Mouse (Mus musculus) midbrain, embryonic 16.5 days (tissue): Measurements from ENCODE around the gene Cyp39a1. TPM values are rescaled to one million over a fixed set of nuclear protein-coding genes. Genes with fewer than 3 reads are reported as not detected.

Experiments
- ATAC-seq: fragments of 200-750 bp; cut with Nextera tagmentation; 2 replicates; pipeline ENCODE4 v1.8.0; 2017; ENCODE audit warnings: moderate TSS enrichment
- H3K27ac ChIP-seq: fragments of 300-500 bp; sonication (generic); 2 replicates; pipeline ENCODE4 v1.5.1; 2014; ENCODE audit warnings: mild to moderate bottlenecking, low read length, mixed read lengths
- H3K27me3 ChIP-seq: fragments of 300-500 bp; sonication (generic); 2 replicates; pipeline ENCODE4 v1.6.1; 2014; ENCODE audit warnings: low read depth, low read length, mixed read lengths; ENCODE audit not compliant: control insufficient read depth, insufficient read depth
- H3K36me3 ChIP-seq: fragments of 300-500 bp; sonication (generic); 2 replicates; pipeline ENCODE4 v1.6.1; 2014; ENCODE audit warnings: mild to moderate bottlenecking, low read length, moderate library complexity, mixed read lengths; ENCODE audit not compliant: control insufficient read depth, insufficient read depth
- H3K4me1 ChIP-seq: fragments of 300-500 bp; sonication (generic); 2 replicates; pipeline ENCODE4 v1.6.1; 2014; ENCODE audit warnings: mild to moderate bottlenecking, low read length, mixed read lengths; ENCODE audit not compliant: control insufficient read depth, insufficient read depth
- H3K4me2 ChIP-seq: fragments of 300-500 bp; sonication (generic); 2 replicates; pipeline ENCODE4 v1.6.1; 2014; ENCODE audit warnings: mild to moderate bottlenecking, low read length, mixed read lengths
- H3K4me3 ChIP-seq: fragments of 300-500 bp; sonication (generic); 2 replicates; pipeline ENCODE4 v1.5.1; 2014; ENCODE audit warnings: low read depth, mild to moderate bottlenecking, low read length, moderate library complexity, mixed read lengths
- H3K9ac ChIP-seq: fragments of 300-500 bp; sonication (generic); 2 replicates; pipeline ENCODE4 v1.6.1; 2014; ENCODE audit warnings: low read depth, low read length, mixed read lengths
- H3K9me3 ChIP-seq: fragments of 300-500 bp; sonication (generic); replicated peaks from 2 replicates; pipeline ENCODE4 v1.6.1; 2014; ENCODE audit warnings: mild to moderate bottlenecking, low read length, mixed read lengths; ENCODE audit not compliant: control insufficient read depth, poor library complexity, severe bottlenecking
- WGBS: fragments of 180-500 bp; shearing (Covaris S2); extraction: QIAGEN DNeasy Blood & Tissue Kit; methylation state at CpG from one replicate; pipeline ENCODE4 v1.1.7; 2014; 5-methylcytosine and 5-hydroxymethylcytosine counted together
- polyA plus RNA-seq: library from polyadenylated mRNA; unstranded; fragments of >200 nt; fragmentation: Nextera tagmentation; extraction: Ambion mirVana; gene quantifications from 2 replicates; pipeline ENCODE4 v1.2.1, GENCODE M21; 2015

Cyp39a1 gene
- 7.6 and 8.6 TPM in 2 replicates for polyA plus RNA-seq

- H3K27me3 ChIP-seq = no peaks in the 10 kb centered on the region
- H3K4me3 ChIP-seq = peak within 1 kb of the TSS; percentile 68
- peak within 1 kb of the TSS; percentile 88 for H3K9ac ChIP-seq
- H3K27ac ChIP-seq = peak within 1 kb of the TSS; percentile 75
- no peaks in the 10 kb centered on the region for H3K9me3 ChIP-seq
- H3K36me3 ChIP-seq = peaks cover 4% of the 10 kb centered on the region; the same call in 1 of the 2 replicates
- under 1% methylated on average over 17 of the region's 17 CpGs for WGBS
- H3K4me2 ChIP-seq = peak within 1 kb of the TSS; percentile 84
- H3K4me1 ChIP-seq = peaks cover 18% of the 10 kb centered on the region
- ATAC-seq = 0 out of 2 replicates have a peak, but pooled peaks have one; percentile 1
Observed at GRCm38 (mm10) chr17:43667290-43667843, at the start of gene Cyp39a1. Gene Cyp39a1, plus strand, starts transcription at chr17:43667425.

GRCm38 (mm10) chr17:43619156-43619555 lies 48.1 kb upstream of the Cyp39a1 start:
- Histone ChIP-seq H3K9ac (no peak overlapping the region), H3K4me1 (no peaks in the 10 kb centered on the region), H3K9me3 (no peaks in the 10 kb centered on the region), H3K4me3 (no peak overlapping the region), H3K27me3 (no peaks in the 10 kb centered on the region), H3K4me2 (no peak overlapping the region), H3K27ac (no peak overlapping the region), H3K36me3 (no peaks in the 10 kb centered on the region)
- no peak for ATAC-seq
- 90% methylated on average over 9 of the region's 9 CpGs for WGBS

- no peak for ATAC-seq
- H3K9me3 ChIP-seq = peaks cover 2% of the 10 kb centered on the region
- WGBS = 90% methylated on average over 10 of the region's 10 CpGs
Observed at GRCm38 (mm10) chr17:43622076-43622475, 45.1 kb upstream of the Cyp39a1 start.

DNA sequence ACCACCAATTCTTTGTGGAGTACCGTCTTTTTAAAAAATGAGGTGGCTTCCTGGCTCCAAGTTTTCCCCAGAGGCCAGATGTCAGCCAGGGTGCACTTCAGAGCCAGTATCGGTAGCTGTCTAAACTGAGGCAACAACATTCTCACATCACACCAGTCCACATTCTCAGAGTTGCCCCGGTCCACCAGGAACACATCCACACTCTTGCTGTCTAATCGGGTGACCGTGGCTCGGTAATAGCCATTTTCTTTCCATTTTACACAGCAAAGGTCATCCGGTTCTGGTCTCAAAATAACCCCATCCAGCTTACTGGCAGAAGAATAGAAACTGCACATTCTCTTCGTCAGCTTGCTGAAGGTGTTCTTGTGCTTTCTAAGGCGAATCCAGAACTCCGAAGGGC lies 39.0 kb upstream of the Cyp39a1 start:
- Histone ChIP-seq H3K9ac (no peak overlapping the region), H3K4me1 (peaks cover 6% of the 10 kb centered on the region), H3K27ac (no peak overlapping the region), H3K9me3 (peaks cover 6% of the 10 kb centered on the region), H3K27me3 (peaks cover 26% of the 10 kb centered on the region), H3K4me2 (no peak overlapping the region), H3K36me3 (no peaks in the 10 kb centered on the region), H3K4me3 (no peak overlapping the region)
- 90% methylated on average over 10 of the region's 10 CpGs for WGBS
- no peak for ATAC-seq

More at GRCm38 (mm10) chr17:43622076-43622475, 45.1 kb upstream of the Cyp39a1 start:
- H3K9ac ChIP-seq = no peak overlapping the region
- no peaks in the 10 kb centered on the region for H3K27me3 ChIP-seq
- H3K36me3 ChIP-seq = no peaks in the 10 kb centered on the region
- no peak overlapping the region for H3K4me3 ChIP-seq
- H3K27ac ChIP-seq = no peak overlapping the region
- H3K4me2 ChIP-seq = no peak overlapping the region
- no peaks in the 10 kb centered on the region for H3K4me1 ChIP-seq

- Histone ChIP-seq H3K27ac (no peak overlapping the region), H3K9ac (peak overlapping the region; percentile 72), H3K4me2 (peak overlapping the region; percentile 87), H3K27me3 (peaks cover 26% of the 10 kb centered on the region), H3K9me3 (peaks cover 6% of the 10 kb centered on the region), H3K4me1 (peaks cover 6% of the 10 kb centered on the region), H3K4me3 (peak overlapping the region; percentile 52), H3K36me3 (no peaks in the 10 kb centered on the region)
- ATAC-seq = peak; percentile 22
- WGBS = 22% methylated on average over 24 of the region's 24 CpGs
Observed at GRCm38 (mm10) chr17:43629026-43629495, 38.2 kb upstream of the Cyp39a1 start.

GRCm38 (mm10) chr17:43629496-43630426 lies 37.5 kb upstream of the Cyp39a1 start, which contains the start of gene Tdrd6:
Gene Tdrd6, minus strand, starts transcription at chr17:43630299.
- peak within 1 kb of the TSS; percentile 52 for H3K4me3 ChIP-seq
- peaks cover 6% of the 10 kb centered on the region for H3K9me3 ChIP-seq
- H3K27me3 ChIP-seq = peaks cover 26% of the 10 kb centered on the region
- H3K36me3 ChIP-seq = no peaks in the 10 kb centered on the region
- WGBS = 3% methylated on average over 83 of the region's 83 CpGs
- peak within 1 kb of the TSS; percentile 72 for H3K9ac ChIP-seq
- peaks cover 6% of the 10 kb centered on the region for H3K4me1 ChIP-seq
- H3K27ac ChIP-seq = no peak within 1 kb of the TSS
- peak within 1 kb of the TSS; percentile 87 for H3K4me2 ChIP-seq
- ATAC-seq = peak; percentile 76

- WGBS = 45% methylated on average over 13 of the region's 13 CpGs
Observed at GRCm38 (mm10) chr17:43630427-43630760, 36.8 kb upstream of the Cyp39a1 start.

GRCm38 (mm10) chr17:43637146-43637545 lies 30.1 kb upstream of the Cyp39a1 start:
- ATAC-seq = no peak
- Histone ChIP-seq H3K4me2 (no peak overlapping the region), H3K9ac (no peak overlapping the region), H3K4me3 (no peak overlapping the region), H3K27me3 (no peaks in the 10 kb centered on the region), H3K9me3 (peaks cover 3% of the 10 kb centered on the region; the same call in 1 of the 2 replicates), H3K4me1 (no peaks in the 10 kb centered on the region), H3K27ac (no peak overlapping the region), H3K36me3 (peaks cover 10% of the 10 kb centered on the region; the same call in 1 of the 2 replicates)
- WGBS = 94% methylated on average over 4 of the region's 4 CpGs

More at GRCm38 (mm10) chr17:43630427-43630760, 36.8 kb upstream of the Cyp39a1 start:
- ATAC-seq = no peak; the same call in 1 of the 2 replicates
- Histone ChIP-seq H3K4me2 (peak overlapping the region; percentile 87), H3K9me3 (peaks cover 6% of the 10 kb centered on the region), H3K36me3 (no peaks in the 10 kb centered on the region), H3K27me3 (peaks cover 26% of the 10 kb centered on the region), H3K9ac (peak overlapping the region; percentile 72; the same call in 1 of the 2 replicates), H3K27ac (no peak overlapping the region), H3K4me3 (peak overlapping the region; percentile 52), H3K4me1 (peaks cover 6% of the 10 kb centered on the region)
